Mouse (Mus musculus): ENCODE measurements at regions not wholly inside any gene's neighbourhood (a gene's known extent, or its start where the extent isn't known, plus 50 kb on each side); places are given as distances from the start of the nearest gene placed in this dataset.
A peak's percentile ranks its signal among the peaks of the same experiment; 100 is the strongest.

DNA sequence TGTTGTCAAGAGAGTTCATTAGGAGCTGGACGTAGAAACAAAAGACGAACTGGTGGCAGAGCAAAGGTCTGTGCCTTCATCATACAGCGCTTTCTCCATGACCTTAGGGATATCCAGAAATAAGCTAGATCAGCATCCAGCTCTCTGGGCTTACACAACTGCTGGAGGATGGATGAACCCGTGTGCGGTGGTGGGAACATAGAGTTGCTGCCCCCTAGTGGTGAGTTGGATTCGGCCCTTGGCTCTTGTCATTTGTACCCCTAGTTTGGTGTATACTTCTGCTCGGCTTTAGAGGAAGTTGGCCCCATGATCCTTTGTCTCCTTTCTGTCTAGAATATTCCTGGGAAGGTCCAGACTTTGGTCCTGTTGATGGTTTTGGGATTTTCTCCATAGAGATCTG is 369.4 kb downstream of the Dhx35 start:
- Histone ChIP-seq H3K27ac (ENCODE audit: poor library complexity, severe bottlenecking) (no peak overlapping the region), H3K4me1 (replicated peaks) (peaks cover 7% of the 10 kb centered on the region), H3K36me3 (no peaks in the 10 kb centered on the region), H3K27me3 (replicated peaks) (no peaks in the 10 kb centered on the region), H3K4me2 (no peak overlapping the region), H3K9ac (no peak overlapping the region), H3K9me3 (replicated peaks) (no peaks in the 10 kb centered on the region), H3K4me3 (no peak overlapping the region)
- no peak for ATAC-seq (ENCODE audit: insufficient number of reproducible peaks, low FRiP score)
- 39% methylated on average over 7 of the region's 7 CpGs for WGBS

GRCm38 (mm10) chr2:159168553-159169064 is 374.0 kb downstream of the Dhx35 start:
- Histone ChIP-seq H3K36me3 (no peaks in the 10 kb centered on the region), H3K9ac (no peak overlapping the region), H3K27ac (ENCODE audit: poor library complexity, severe bottlenecking) (peak overlapping the region; percentile 57; the same call in 1 of the 2 replicates), H3K4me1 (replicated peaks) (peaks cover 7% of the 10 kb centered on the region), H3K4me3 (no peak overlapping the region), H3K9me3 (replicated peaks) (no peaks in the 10 kb centered on the region), H3K27me3 (replicated peaks) (no peaks in the 10 kb centered on the region), H3K4me2 (no peak overlapping the region)
- ATAC-seq (ENCODE audit: insufficient number of reproducible peaks, low FRiP score): peak; percentile 86
- WGBS: 51% methylated on average over 7 of the region's 7 CpGs

DNA sequence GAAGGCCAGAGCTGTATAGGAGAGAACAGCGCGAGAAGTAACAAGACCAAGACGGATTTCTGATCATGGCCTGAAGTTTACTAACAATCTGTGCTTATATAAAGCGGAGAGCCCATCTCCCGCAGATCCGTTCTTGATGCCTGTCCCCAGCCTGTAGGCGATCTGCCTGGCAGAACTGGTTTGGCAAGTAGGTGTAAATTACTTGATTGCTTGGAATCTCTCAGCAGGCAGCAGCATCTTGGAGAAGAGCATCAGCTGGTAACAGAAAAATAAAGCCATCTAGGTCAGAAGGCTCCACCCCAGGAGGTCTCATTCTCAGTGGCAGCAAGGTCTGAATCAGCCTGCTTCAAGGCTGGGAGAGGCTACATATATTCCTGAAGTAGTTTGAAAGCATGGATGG is 401.5 kb downstream of the Dhx35 start:
- H3K4me3 ChIP-seq: no peak overlapping the region
- ATAC-seq (ENCODE audit: insufficient number of reproducible peaks, low FRiP score): no peak
- H3K4me2 ChIP-seq: no peak overlapping the region
- WGBS: 31% methylated on average over 7 of the region's 7 CpGs
- no peaks in the 10 kb centered on the region for H3K36me3 ChIP-seq
- no peak overlapping the region for H3K9ac ChIP-seq
- no peaks in the 10 kb centered on the region for H3K4me1 ChIP-seq (replicated peaks)
- H3K27me3 ChIP-seq (replicated peaks): no peaks in the 10 kb centered on the region
- H3K27ac ChIP-seq (ENCODE audit: poor library complexity, severe bottlenecking): no peak overlapping the region
- no peaks in the 10 kb centered on the region for H3K9me3 ChIP-seq (replicated peaks)

GRCm38 (mm10) chr2:159232266-159232665 is 437.7 kb downstream of the Dhx35 start:
- H3K4me2 ChIP-seq: no peak overlapping the region
- 47% methylated on average over 2 of the region's 2 CpGs for WGBS
- no peaks in the 10 kb centered on the region for H3K4me1 ChIP-seq (replicated peaks)
- H3K27ac ChIP-seq (ENCODE audit: poor library complexity, severe bottlenecking): no peak overlapping the region
- no peak overlapping the region for H3K4me3 ChIP-seq
- H3K9ac ChIP-seq: no peak overlapping the region
- H3K36me3 ChIP-seq: no peaks in the 10 kb centered on the region
- no peaks in the 10 kb centered on the region for H3K9me3 ChIP-seq (replicated peaks)
- ATAC-seq (ENCODE audit: insufficient number of reproducible peaks, low FRiP score): no peak
- H3K27me3 ChIP-seq (replicated peaks): no peaks in the 10 kb centered on the region

- no peaks in the 10 kb centered on the region for H3K4me1 ChIP-seq (replicated peaks)
- no peak overlapping the region for H3K9ac ChIP-seq
- H3K4me2 ChIP-seq: no peak overlapping the region
- H3K9me3 ChIP-seq (replicated peaks): no peaks in the 10 kb centered on the region
- no peak overlapping the region for H3K27ac ChIP-seq (ENCODE audit: poor library complexity, severe bottlenecking)
- no peaks in the 10 kb centered on the region for H3K27me3 ChIP-seq (replicated peaks)
- no peak overlapping the region for H3K4me3 ChIP-seq
- H3K36me3 ChIP-seq: no peaks in the 10 kb centered on the region
- no peak for ATAC-seq (ENCODE audit: insufficient number of reproducible peaks, low FRiP score)
- 31% methylated on average over 6 of the region's 6 CpGs for WGBS
These were observed 440.4 kb downstream of the Dhx35 start for GRCm38 (mm10) chr2:159235000-159235399.

DNA sequence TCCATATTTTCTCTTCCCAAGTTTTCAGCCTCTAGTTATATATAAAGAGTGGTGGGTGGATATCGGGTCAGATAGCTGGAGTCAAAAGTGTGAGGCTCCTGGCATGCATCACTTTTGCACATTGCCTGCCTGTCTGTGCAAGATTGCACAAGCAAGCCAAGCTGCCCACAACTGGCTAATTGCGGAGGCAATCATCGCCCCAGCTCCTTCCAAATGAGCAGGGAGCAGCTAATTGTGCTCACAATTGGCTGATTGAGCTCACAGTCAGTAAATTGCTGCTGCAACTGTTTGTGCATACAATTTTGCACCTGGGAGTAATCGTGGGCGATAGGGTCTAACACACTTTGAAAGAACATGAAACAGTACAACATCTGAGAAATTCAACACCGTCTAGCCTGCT is 455.5 kb downstream of the Dhx35 start:
- H3K9me3 ChIP-seq (replicated peaks): no peaks in the 10 kb centered on the region
- no peak overlapping the region for H3K27ac ChIP-seq (ENCODE audit: poor library complexity, severe bottlenecking)
- no peaks in the 10 kb centered on the region for H3K4me1 ChIP-seq (replicated peaks)
- 81% methylated on average over 6 of the region's 6 CpGs for WGBS
- H3K36me3 ChIP-seq: no peaks in the 10 kb centered on the region
- no peaks in the 10 kb centered on the region for H3K27me3 ChIP-seq (replicated peaks)
- H3K4me3 ChIP-seq: no peak overlapping the region
- H3K9ac ChIP-seq: no peak overlapping the region
- no peak for ATAC-seq (ENCODE audit: insufficient number of reproducible peaks, low FRiP score)
- H3K4me2 ChIP-seq: no peak overlapping the region

GRCm38 (mm10) chr2:159250993-159251665 is 456.5 kb downstream of the Dhx35 start:
- Histone ChIP-seq H3K27me3 (replicated peaks) (no peaks in the 10 kb centered on the region), H3K9me3 (replicated peaks) (no peaks in the 10 kb centered on the region), H3K27ac (ENCODE audit: poor library complexity, severe bottlenecking) (no peak overlapping the region), H3K9ac (no peak overlapping the region), H3K36me3 (no peaks in the 10 kb centered on the region), H3K4me1 (replicated peaks) (no peaks in the 10 kb centered on the region), H3K4me3 (no peak overlapping the region), H3K4me2 (no peak overlapping the region)
- ATAC-seq (ENCODE audit: insufficient number of reproducible peaks, low FRiP score): no peak
- 50% methylated on average over 6 of the region's 6 CpGs for WGBS

- H3K4me2 ChIP-seq: no peak overlapping the region
- no peaks in the 10 kb centered on the region for H3K36me3 ChIP-seq
- H3K9me3 ChIP-seq (replicated peaks): no peaks in the 10 kb centered on the region
- H3K9ac ChIP-seq: no peak overlapping the region
- H3K27me3 ChIP-seq (replicated peaks): no peaks in the 10 kb centered on the region
- H3K4me1 ChIP-seq (replicated peaks): 0 out of 2 replicates have a peak, but pooled peaks cover 3% of the 10 kb centered on the region
- no peak overlapping the region for H3K4me3 ChIP-seq
- 51% methylated on average over 10 of the region's 10 CpGs for WGBS
- ATAC-seq (ENCODE audit: insufficient number of reproducible peaks, low FRiP score): no peak
- no peak overlapping the region for H3K27ac ChIP-seq (ENCODE audit: poor library complexity, severe bottlenecking)
These were observed 475.8 kb downstream of the Dhx35 start for GRCm38 (mm10) chr2:159270221-159271080.

DNA sequence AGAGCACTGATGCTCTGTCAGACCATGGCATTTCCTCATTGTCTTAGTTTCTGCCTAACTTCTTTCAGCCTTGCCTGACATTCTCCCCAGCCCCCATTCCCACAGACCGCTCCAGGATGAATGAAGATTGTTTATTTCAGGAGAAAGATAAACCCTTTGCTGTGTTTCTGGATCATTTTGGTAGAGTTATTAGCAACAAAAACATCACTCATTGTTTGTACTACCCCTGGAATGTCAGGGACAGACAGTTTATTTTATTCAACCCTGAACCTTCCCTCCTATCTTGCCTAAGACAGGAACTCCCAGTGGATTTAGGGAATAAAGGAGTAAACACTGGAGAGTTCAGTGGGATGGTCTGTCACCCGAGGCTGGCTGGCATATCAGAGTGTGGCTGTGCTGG is 484.3 kb downstream of the Dhx35 start:
- Histone ChIP-seq H3K9ac (no peak overlapping the region), H3K27ac (ENCODE audit: poor library complexity, severe bottlenecking) (no peak overlapping the region), H3K4me2 (no peak overlapping the region), H3K4me3 (no peak overlapping the region), H3K4me1 (replicated peaks) (no peaks in the 10 kb centered on the region), H3K9me3 (replicated peaks) (no peaks in the 10 kb centered on the region), H3K27me3 (replicated peaks) (no peaks in the 10 kb centered on the region), H3K36me3 (no peaks in the 10 kb centered on the region)
- 23% methylated on average over 2 of the region's 2 CpGs for WGBS
- no peak for ATAC-seq (ENCODE audit: insufficient number of reproducible peaks, low FRiP score)

- no peak overlapping the region for H3K4me3 ChIP-seq
- H3K9me3 ChIP-seq (replicated peaks): no peaks in the 10 kb centered on the region
- H3K36me3 ChIP-seq: no peaks in the 10 kb centered on the region
- WGBS: 75% methylated on average over 8 of the region's 8 CpGs
- no peaks in the 10 kb centered on the region for H3K4me1 ChIP-seq (replicated peaks)
- no peak for ATAC-seq (ENCODE audit: insufficient number of reproducible peaks, low FRiP score)
- no peak overlapping the region for H3K9ac ChIP-seq
- H3K27me3 ChIP-seq (replicated peaks): no peaks in the 10 kb centered on the region
- H3K27ac ChIP-seq (ENCODE audit: poor library complexity, severe bottlenecking): no peak overlapping the region
- no peak overlapping the region for H3K4me2 ChIP-seq
These were observed 487.1 kb downstream of the Dhx35 start for GRCm38 (mm10) chr2:159281558-159282320.

- H3K9ac ChIP-seq: no peak overlapping the region
- no peaks in the 10 kb centered on the region for H3K4me1 ChIP-seq (replicated peaks)
- no peak overlapping the region for H3K27ac ChIP-seq (ENCODE audit: poor library complexity, severe bottlenecking)
- H3K9me3 ChIP-seq (replicated peaks): no peaks in the 10 kb centered on the region
- no peak for ATAC-seq (ENCODE audit: insufficient number of reproducible peaks, low FRiP score)
- no peaks in the 10 kb centered on the region for H3K36me3 ChIP-seq
- no peak overlapping the region for H3K4me3 ChIP-seq
- no peaks in the 10 kb centered on the region for H3K27me3 ChIP-seq (replicated peaks)
- H3K4me2 ChIP-seq: no peak overlapping the region
- WGBS: 73% methylated on average over 5 of the region's 5 CpGs
These were observed 489.5 kb downstream of the Dhx35 start for GRCm38 (mm10) chr2:159284100-159284499.

Measured in heart, embryonic 12.5 days (tissue).